Mouse (Mus musculus) testis, adult 2 months (tissue): Measurements from ENCODE around the gene Wdr81.

Experiments
- CTCF ChIP-seq: fragments of 200-500 bp; IDR thresholded peaks from 2 replicates; pipeline ENCODE4 v1.5.1; 2012; ENCODE audit warnings: low read depth, mild to moderate bottlenecking, inconsistent platforms, low read length, moderate library complexity; ENCODE audit not compliant: control insufficient read depth, insufficient read depth, insufficient replicate concordance
- POLR2A ChIP-seq: fragments of 200-500 bp; IDR thresholded peaks from 2 replicates; pipeline ENCODE4 v1.6.1; 2012; ENCODE audit warnings: low read depth, mild to moderate bottlenecking, inconsistent platforms, low read length, moderate library complexity; ENCODE audit not compliant: control insufficient read depth

DNA sequence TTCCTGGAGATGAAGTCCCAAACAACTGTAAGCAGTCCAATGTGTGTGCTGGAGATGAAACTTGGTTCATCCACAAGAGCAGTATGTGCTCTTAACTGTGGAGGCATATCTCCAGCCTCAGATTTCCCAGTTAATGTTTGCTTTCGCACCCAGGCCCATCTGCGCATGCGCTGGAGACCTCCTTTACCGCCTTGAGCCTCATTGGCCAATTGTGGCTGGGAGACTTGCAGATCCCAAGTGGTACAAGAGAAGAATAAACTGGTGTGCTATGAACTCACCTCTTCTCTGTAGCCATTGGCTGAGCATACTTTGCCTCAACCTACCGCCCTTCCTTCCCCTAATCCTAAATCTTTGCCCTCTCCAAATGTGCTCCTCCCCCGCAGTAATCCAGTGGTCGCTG lies 18.9 kb upstream of the Wdr81 start:
- TF ChIP-seq POLR2A (no peak), CTCF (no peak)
